Mouse (Mus musculus): ENCODE results near the gene Gemin4.
A peak's percentile ranks its signal among the peaks of the same experiment; 100 is the strongest.

Gemin4 gene

GRCm38 (mm10) chr11:76217390-76217800 is at the start of gene Gemin4, which contains the start of gene Dbil5:
Gemin4 (minus strand) TSS chr11:76217664.
Dbil5 (plus strand) TSS chr11:76217608.
- DNase-seq (ENCODE audit: low read depth, low spot score) = peak; percentile 99
- Histone ChIP-seq H3K27me3 (ENCODE audit: control insufficient read depth, insufficient read depth, low read length, poor library complexity, severe bottlenecking) (no peaks in the 10 kb centered on the region), H3K36me3 (ENCODE audit: control insufficient read depth, insufficient read depth, low read length, poor library complexity, severe bottlenecking) (0 out of 2 replicates have a peak, but pooled peaks cover 2% of the 10 kb centered on the region)

GRCm38 (mm10) chr11:76262611-76263351 is 45.3 kb upstream of the Gemin4 start:
- Histone ChIP-seq H3K36me3 (ENCODE audit: control insufficient read depth, insufficient read depth, low read length, poor library complexity, severe bottlenecking) (no peaks in the 10 kb centered on the region), H3K27me3 (ENCODE audit: control insufficient read depth, insufficient read depth, low read length, poor library complexity, severe bottlenecking) (no peaks in the 10 kb centered on the region)
- no peak for DNase-seq (ENCODE audit: low read depth, low spot score)

GRCm38 (mm10) chr11:76261224-76261623 is 43.8 kb upstream of the Gemin4 start:
- no peaks in the 10 kb centered on the region for H3K27me3 ChIP-seq (ENCODE audit: control insufficient read depth, insufficient read depth, low read length, poor library complexity, severe bottlenecking)
- DNase-seq (ENCODE audit: low read depth, low spot score) = no peak
- H3K36me3 ChIP-seq (ENCODE audit: control insufficient read depth, insufficient read depth, low read length, poor library complexity, severe bottlenecking) = no peaks in the 10 kb centered on the region

GRCm38 (mm10) chr11:76260208-76261050 is 43.0 kb upstream of the Gemin4 start:
- Histone ChIP-seq H3K27me3 (ENCODE audit: control insufficient read depth, insufficient read depth, low read length, poor library complexity, severe bottlenecking) (no peaks in the 10 kb centered on the region), H3K36me3 (ENCODE audit: control insufficient read depth, insufficient read depth, low read length, poor library complexity, severe bottlenecking) (no peaks in the 10 kb centered on the region)
- DNase-seq (ENCODE audit: low read depth, low spot score) = no peak

- Histone ChIP-seq H3K36me3 (ENCODE audit: control insufficient read depth, insufficient read depth, low read length, poor library complexity, severe bottlenecking) (no peaks in the 10 kb centered on the region), H3K27me3 (ENCODE audit: control insufficient read depth, insufficient read depth, low read length, poor library complexity, severe bottlenecking) (no peaks in the 10 kb centered on the region)
- DNase-seq (ENCODE audit: low read depth, low spot score) = no peak
Measured at GRCm38 (mm10) chr11:76258511-76258910, 41.0 kb upstream of the Gemin4 start.

GRCm38 (mm10) chr11:76257386-76257785 is 39.9 kb upstream of the Gemin4 start:
- H3K27me3 ChIP-seq (ENCODE audit: control insufficient read depth, insufficient read depth, low read length, poor library complexity, severe bottlenecking) = no peaks in the 10 kb centered on the region
- no peaks in the 10 kb centered on the region for H3K36me3 ChIP-seq (ENCODE audit: control insufficient read depth, insufficient read depth, low read length, poor library complexity, severe bottlenecking)
- no peak for DNase-seq (ENCODE audit: low read depth, low spot score)

GRCm38 (mm10) chr11:76256129-76256528 is 38.7 kb upstream of the Gemin4 start:
- DNase-seq (ENCODE audit: low read depth, low spot score) = no peak
- H3K36me3 ChIP-seq (ENCODE audit: control insufficient read depth, insufficient read depth, low read length, poor library complexity, severe bottlenecking) = no peaks in the 10 kb centered on the region
- no peaks in the 10 kb centered on the region for H3K27me3 ChIP-seq (ENCODE audit: control insufficient read depth, insufficient read depth, low read length, poor library complexity, severe bottlenecking)

- no peaks in the 10 kb centered on the region for H3K27me3 ChIP-seq (ENCODE audit: control insufficient read depth, insufficient read depth, low read length, poor library complexity, severe bottlenecking)
- DNase-seq (ENCODE audit: low read depth, low spot score) = no peak
- H3K36me3 ChIP-seq (ENCODE audit: control insufficient read depth, insufficient read depth, low read length, poor library complexity, severe bottlenecking) = no peaks in the 10 kb centered on the region
Measured at GRCm38 (mm10) chr11:76255431-76256001, 38.1 kb upstream of the Gemin4 start.

- DNase-seq (ENCODE audit: low read depth, low spot score) = no peak
- H3K27me3 ChIP-seq (ENCODE audit: control insufficient read depth, insufficient read depth, low read length, poor library complexity, severe bottlenecking) = no peaks in the 10 kb centered on the region
Measured at GRCm38 (mm10) chr11:76253918-76254264, 36.4 kb upstream of the Gemin4 start.

GRCm38 (mm10) chr11:76253145-76253917 is 35.9 kb upstream of the Gemin4 start:
- H3K27me3 ChIP-seq (ENCODE audit: control insufficient read depth, insufficient read depth, low read length, poor library complexity, severe bottlenecking) = no peaks in the 10 kb centered on the region
- DNase-seq (ENCODE audit: low read depth, low spot score) = peak; percentile 89
- H3K36me3 ChIP-seq (ENCODE audit: control insufficient read depth, insufficient read depth, low read length, poor library complexity, severe bottlenecking) = no peaks in the 10 kb centered on the region; the same call in 1 of the 2 replicates

More at GRCm38 (mm10) chr11:76253918-76254264, 36.4 kb upstream of the Gemin4 start:
- no peaks in the 10 kb centered on the region; the same call in 1 of the 2 replicates for H3K36me3 ChIP-seq (ENCODE audit: control insufficient read depth, insufficient read depth, low read length, poor library complexity, severe bottlenecking)

- no peaks in the 10 kb centered on the region; the same call in 1 of the 2 replicates for H3K36me3 ChIP-seq (ENCODE audit: control insufficient read depth, insufficient read depth, low read length, poor library complexity, severe bottlenecking)
- no peak for DNase-seq (ENCODE audit: low read depth, low spot score)
- H3K27me3 ChIP-seq (ENCODE audit: control insufficient read depth, insufficient read depth, low read length, poor library complexity, severe bottlenecking) = no peaks in the 10 kb centered on the region
Measured at GRCm38 (mm10) chr11:76252036-76252435, 34.6 kb upstream of the Gemin4 start.

- no peak for DNase-seq (ENCODE audit: low read depth, low spot score)
- H3K36me3 ChIP-seq (ENCODE audit: control insufficient read depth, insufficient read depth, low read length, poor library complexity, severe bottlenecking) = no peaks in the 10 kb centered on the region; the same call in 1 of the 2 replicates
- no peaks in the 10 kb centered on the region for H3K27me3 ChIP-seq (ENCODE audit: control insufficient read depth, insufficient read depth, low read length, poor library complexity, severe bottlenecking)
Measured at GRCm38 (mm10) chr11:76247239-76247638, 29.8 kb upstream of the Gemin4 start.

GRCm38 (mm10) chr11:76246439-76246838 is 29.0 kb upstream of the Gemin4 start:
- H3K36me3 ChIP-seq (ENCODE audit: control insufficient read depth, insufficient read depth, low read length, poor library complexity, severe bottlenecking) = no peaks in the 10 kb centered on the region; the same call in 1 of the 2 replicates
- no peaks in the 10 kb centered on the region for H3K27me3 ChIP-seq (ENCODE audit: control insufficient read depth, insufficient read depth, low read length, poor library complexity, severe bottlenecking)
- no peak for DNase-seq (ENCODE audit: low read depth, low spot score)

GRCm38 (mm10) chr11:76243811-76244546 is 26.5 kb upstream of the Gemin4 start:
- DNase-seq (ENCODE audit: low read depth, low spot score) = no peak
- Histone ChIP-seq H3K27me3 (ENCODE audit: control insufficient read depth, insufficient read depth, low read length, poor library complexity, severe bottlenecking) (no peaks in the 10 kb centered on the region), H3K36me3 (ENCODE audit: control insufficient read depth, insufficient read depth, low read length, poor library complexity, severe bottlenecking) (no peaks in the 10 kb centered on the region)

All from splenic B cell, adult 2 months (primary cell).